Mouse (Mus musculus): ENCODE data around the gene 1700016H13Rik.

1700016H13Rik gene

DNA sequence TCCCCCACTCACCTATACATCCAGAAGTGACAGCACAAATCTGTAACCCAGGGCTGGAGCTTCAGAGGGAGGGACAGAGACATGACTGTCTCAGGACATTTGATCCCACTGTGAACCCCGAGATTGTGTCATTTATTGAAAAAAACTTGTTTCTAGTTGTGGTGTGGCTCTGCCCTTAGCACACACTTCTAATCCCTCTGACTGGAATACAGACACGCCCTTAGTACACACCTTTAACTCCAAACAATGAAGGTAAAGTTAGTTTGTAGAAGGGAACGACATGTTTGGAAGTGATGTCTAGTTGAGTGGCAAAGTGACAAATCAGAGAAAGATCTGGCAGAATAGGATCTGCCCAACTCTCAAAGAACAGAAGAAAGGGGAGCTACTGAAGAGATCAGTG is 16.0 kb upstream of the 1700016H13Rik start:
- no peak for DNase-seq

DNA sequence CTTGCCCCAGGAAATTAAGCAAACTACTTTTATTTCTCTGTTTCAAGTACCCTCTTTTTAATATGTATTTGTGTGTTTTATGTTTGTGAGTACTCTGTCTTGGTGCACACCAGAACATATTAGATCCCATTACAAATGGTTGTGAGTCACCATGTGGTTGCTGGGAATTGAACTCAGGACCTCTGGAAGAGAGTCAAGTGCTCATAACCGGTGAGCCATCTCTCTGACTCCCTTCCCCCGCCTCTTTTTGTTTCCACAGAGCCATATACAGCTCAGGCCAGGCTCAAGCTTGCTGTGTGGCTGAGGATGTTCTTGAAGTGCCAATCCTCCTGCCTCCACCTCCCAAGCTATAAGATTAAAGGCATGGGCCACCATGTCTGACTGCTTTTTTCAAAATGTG is 10.1 kb upstream of the 1700016H13Rik start:
- no peak for DNase-seq

DNA sequence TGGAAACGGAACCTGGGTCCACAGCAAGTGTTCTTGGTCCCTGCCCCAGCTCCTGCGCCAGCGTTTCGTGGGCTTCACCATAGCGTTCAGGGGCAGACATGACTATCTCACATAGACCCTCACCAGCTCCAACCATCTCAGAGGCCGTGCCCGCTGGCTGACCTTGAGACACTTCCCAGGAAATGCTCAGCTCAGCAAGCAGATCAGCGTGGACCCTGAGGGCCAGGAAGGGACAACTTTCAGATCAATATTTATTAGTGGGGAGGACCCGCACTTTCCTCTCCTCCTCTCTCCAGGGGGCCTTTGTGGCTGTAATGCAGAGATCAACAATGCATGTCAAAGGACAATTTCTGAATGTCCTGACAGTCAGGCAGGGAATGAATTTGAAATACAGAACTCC is 9.1 kb upstream of the 1700016H13Rik start:
- DNase-seq = no peak

DNA sequence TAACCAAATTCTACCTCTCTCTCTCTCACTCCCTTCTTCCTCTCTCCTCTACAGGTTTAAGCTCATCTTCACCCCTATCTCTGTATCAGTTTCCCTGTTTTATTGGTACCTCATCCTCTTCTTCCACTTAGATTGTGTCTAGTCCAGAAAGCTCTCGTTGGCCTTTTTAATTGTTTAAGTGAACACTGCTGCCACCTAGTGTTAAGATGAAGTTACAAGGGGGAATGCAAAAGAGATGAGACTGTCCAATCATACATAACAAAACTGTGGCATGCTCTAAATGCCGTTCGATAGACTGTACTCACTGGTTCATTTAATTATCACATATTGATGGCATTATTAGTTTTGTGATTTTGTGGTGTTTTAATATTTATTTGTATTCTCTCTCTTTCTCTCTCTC is 3.8 kb upstream of the 1700016H13Rik start:
- no peak for DNase-seq

DNA sequence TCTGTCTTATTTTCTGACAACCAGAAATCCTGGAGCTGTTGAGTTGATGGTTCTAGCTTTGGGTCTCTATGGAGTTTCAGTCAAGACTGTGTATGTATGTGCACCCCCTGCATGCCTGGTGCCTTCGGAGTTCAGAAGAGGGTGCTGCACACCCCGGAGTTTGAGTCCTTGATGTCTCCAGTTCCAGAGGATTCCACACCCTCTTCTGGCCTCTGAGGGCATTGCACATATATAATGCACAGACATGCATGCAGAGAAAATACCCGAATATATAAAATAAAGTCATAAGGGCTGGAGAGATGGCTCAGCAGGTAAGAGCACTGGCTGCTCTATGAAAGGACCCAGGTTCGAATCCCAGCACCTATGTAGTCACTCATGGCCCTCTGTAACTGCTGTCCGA is 3.1 kb upstream of the 1700016H13Rik start:
- DNase-seq = peak in 1 of 2 experiments; percentile 47

DNA sequence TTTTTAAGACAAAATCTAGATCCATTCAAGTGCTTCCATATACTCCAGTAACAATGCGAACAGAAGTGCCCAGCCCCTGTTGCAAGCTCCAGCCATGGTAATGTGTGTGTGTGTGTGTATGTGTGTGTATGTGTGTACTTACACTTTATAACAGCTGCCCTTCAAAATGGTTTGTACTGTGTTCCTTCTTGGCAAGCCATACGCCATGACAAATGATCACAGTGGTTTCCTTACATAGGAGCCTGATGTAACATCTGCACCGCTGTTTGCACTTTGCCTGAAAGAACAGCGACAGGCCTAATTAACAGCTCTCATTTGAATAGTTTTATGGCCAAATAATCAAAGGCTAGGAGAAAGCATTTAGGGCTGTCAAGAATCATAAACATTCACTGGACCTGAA is 1.0 kb downstream of the 1700016H13Rik start:
- no peak for DNase-seq

DNA sequence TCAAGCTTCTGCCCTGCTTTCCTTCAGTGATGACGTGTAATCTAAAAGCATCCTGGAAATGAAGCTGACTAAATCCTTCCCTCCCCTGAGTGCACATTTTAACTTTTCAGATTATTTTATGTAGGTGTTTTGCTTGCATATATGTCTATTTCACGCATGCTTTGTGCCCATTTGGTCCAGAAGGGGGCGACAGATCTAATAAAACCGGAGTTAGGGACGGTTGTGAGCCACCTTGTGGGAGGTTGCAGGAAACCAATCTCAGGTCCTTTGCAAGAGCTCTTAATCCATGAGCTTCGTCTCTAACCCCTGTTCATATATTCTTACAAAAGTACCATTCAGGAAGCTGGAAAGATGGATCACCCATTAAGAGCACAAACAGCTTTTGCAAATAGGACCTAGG is 1.6 kb downstream of the 1700016H13Rik start:
- DNase-seq = peak; percentile 36 to 62

DNA sequence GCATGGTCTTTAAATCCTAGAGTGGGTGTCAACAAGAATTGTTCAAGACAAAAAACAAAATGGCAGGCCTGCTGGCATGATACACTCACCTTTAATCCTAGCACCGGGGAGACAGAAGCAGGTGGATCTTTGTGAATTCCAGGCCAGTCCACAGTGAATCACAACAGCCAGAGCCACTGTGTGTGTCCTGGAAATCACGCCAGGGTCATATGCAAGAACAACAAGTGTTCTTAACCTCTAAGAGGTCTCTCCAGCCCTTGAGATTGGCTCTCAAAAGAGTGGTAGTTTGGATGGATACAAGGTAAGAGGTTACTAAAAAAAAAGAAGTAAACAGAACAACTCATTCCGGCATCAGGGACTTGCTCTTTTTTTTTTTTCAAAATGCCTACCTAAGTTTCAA is 8.5 kb downstream of the 1700016H13Rik start:
- no peak for DNase-seq

DNA sequence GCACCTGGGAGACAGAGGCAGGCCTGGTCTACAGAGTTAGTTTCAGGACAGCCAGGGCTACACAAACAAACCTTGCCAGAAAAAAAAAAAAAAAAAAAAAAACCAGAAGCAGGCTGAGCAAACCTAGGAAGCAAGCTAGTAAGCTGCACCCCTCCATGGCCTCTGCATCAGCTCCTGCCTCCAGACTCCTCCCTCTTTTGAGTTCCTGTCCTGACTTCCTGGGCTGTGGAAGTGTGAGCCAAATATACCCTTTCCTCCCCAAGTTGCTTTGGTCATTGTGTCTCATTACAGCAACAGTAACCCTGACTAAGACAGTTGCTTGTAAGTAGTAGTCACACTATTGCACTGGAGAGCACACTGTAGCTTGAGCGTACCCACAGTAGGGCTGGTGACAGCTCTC is 11.6 kb downstream of the 1700016H13Rik start:
- no peak for DNase-seq

DNA sequence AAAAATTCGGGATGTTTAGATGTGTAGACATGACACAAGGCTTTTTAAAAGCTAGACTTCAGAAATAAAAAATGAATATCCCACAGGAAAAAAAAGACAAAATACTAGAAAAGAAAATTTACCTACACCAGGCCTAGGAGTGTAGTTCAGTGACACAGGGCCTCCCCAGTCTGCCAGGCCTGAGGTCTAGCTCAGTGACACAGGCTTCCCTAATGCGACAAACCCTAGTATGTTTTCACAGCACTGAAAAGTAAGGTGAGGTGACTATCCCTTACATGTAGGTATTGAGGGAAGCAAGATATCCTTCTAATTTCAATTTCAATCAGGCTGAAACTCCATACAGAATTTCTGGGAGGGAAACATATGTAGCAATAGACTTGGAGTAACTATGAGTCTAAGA is 18.6 kb downstream of the 1700016H13Rik start:
- no peak for DNase-seq

DNA sequence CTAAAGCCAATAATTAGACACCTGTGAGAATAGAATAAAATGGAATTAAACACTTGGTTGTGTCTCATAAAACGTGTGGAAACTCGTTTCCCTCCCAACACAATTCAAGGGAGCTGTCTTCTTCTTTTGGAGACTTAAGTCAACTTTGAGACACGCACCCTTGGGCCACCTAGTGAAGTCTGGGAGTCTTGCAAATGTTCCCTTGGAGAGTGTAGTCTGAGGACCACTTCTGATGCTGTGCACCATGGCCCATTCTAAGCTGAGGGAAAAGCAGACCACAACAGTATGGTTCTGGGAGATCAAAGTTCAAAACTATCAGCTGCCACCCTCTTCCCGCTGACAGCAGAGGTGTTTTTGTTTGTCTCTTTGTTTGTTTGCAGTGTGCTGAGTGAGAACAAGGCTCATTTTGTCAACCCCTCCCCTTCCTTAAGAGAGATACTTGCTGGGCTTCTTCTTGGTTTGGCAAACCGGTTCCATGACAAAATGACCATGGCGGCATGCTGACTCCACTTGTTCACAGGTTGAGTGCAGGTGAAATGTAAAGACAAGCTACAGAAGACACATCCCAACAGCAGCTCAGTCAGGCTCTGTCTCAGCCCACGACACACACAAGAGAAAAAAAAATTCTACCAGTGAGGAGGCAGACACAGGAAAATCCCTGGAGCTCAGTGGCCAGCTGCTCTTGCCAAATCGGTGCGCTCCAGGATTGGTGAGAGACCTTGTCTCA is 25.8 kb downstream of the 1700016H13Rik start:
- DNase-seq = no peak

DNA sequence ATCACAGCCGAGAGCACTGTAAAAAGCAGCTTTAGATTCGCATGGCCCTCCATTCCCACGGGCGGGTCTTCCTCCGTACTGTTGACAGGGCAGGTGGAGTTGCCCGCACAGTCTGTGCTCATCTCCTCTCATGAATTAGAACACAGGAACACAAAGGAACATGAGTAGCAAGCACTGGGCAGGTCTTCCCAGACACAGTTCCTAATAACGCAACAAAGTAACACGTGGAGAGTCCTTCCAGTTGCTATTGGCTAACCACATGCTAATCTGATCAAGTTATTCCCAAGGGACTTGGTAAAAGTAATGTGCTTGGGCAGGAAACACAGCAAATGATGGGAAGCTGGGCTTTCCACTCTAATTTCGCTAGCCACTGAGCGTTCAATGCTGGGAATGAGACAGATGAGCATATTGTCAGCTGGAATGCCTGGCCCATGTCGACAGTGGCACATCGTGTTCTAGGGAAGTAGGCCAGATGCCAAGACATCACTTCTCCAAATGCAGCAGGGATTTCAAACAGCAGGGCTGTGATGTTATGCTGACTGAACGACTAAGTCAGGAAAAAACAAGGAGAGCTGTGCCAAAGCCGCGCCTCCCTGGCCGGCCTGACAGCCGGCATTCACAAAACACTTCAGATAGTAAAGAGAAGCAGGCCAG is 26.6 kb downstream of the 1700016H13Rik start, which contains the start of gene Slc10a6:
TSS of gene Slc10a6 (minus strand) at position 293 of the 654 bp plus-strand sequence.
- peak; percentile 75 to 93 for DNase-seq

DNA sequence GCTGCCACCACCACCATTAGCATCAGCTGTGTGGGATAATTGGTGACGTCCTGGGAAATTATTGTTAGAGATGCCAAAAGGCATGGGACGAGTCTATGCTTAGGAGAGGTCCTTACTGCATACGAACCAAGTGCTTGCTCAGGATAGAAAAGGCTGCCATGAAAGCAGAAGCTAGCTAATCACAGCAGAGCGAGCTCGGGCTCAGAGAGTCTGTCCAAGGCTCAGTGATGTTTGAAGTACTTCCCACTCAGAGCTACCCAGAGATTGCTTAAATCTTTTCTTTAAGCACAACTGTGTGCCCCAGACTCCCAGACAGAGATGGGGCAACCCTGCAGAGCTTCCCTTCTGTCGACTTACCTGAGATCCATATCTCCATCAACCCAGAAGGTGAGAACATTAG is 27.3 kb downstream of the 1700016H13Rik start:
- no peak for DNase-seq

DNA sequence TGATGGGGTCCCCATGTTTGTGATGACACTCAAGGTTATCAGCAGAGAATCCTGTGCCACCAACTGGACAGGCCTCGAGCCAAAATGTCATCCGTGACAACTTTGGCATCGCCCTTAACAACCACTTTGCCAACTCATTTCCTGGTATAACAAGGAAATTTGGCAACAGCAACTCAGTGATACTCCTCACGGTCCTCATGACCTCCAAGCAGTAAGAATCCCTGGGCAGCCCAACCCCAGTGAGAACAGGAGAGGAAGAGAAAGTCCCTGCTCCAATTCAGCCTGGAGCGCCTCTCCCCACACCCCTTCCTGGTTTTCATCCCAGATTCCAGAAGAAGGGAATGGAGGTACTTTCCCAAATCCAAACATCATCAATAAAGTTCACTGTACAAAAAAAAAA is 31.0 kb downstream of the 1700016H13Rik start:
- no peak for DNase-seq

DNA sequence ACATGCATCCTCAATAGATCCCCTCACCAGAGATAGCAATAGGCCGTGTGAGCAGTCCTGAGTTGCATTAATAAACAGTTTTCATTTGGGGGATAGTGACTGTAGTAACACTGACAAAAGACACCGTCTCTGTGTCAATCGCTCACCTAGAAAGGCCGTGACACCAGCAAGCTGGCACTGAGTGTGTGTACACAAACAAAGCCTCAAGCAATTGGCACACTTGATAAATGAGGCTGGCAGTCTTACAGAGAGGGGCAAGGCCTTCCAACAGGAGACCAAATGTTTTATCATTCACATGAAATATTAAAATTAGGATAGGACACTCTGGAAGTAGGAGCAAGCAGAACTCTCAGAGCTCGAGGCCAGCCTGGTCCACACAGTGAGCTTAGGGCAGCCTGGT is 33.5 kb downstream of the 1700016H13Rik start:
- DNase-seq = no peak

DNA sequence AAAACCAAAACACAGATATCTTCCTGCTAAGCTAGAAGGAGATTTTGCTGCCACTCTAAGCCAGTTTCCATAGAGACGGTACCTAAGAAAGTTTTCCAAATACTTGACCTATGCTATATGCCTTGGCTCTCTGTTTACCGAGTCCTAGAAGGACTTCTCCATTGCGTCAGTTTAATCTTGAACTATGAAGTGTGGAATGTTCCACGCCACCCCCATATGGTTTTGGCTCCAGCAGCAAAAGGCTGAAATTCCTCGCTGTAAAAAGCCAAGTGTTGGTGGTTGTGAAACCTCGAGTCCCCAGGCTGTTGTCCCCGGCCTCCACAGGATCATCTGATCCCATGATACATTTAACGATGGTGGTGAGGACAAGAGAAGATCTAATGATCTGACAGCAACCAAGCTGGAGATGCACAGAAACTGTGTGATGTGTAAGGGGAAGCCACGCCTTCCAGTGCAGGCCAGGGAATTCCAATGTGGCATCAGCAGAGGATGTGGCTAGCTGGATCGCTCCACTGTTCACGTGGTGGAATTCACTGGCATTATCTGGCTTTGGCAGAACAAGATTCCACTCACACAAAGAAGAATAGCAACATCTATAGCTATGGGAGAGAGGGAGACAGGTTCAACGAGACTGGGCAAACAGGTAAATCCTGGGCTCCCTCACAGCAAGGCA is 35.4 kb downstream of the 1700016H13Rik start:
- peak; percentile 79 to 89 for DNase-seq

DNA sequence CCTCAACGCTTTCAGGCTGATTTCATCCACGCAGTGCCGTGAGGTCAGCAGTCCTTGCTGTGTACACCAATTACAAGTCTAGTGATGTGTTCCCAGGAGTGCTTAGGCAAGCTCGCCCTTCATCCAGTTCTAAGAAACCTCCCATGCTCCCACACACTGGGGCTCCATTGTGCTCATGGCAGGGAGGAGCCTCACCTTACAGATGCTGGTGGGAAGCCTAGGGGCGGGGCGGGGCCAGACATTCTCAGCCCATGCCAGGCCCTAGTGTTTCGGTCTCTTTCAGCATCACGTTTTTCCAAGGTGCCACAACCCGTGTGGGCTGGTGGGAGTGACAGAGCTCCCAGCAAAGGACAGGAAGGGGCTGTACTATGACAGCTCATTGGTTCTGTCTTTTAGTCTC is 38.6 kb downstream of the 1700016H13Rik start:
- DNase-seq = no peak

DNA sequence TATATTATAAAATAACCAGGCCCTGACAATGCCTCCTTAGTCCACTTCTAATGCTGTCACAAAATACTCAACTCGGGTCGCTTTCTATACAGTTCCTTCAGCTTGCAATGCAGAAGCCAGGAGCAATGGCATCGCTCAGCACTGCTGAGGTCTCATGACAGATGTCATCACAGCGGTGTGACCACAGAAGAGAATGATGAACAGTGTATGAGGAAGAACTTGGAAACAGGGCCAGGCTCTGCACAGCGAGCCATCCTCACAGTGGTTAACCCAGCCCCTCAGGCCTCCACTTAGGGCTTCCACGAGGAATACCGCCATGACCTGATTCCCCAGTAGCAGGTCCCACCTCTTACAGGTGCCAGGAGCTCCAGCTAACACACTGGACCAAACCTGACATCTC is 41.5 kb downstream of the 1700016H13Rik start:
- DNase-seq = no peak

DNA sequence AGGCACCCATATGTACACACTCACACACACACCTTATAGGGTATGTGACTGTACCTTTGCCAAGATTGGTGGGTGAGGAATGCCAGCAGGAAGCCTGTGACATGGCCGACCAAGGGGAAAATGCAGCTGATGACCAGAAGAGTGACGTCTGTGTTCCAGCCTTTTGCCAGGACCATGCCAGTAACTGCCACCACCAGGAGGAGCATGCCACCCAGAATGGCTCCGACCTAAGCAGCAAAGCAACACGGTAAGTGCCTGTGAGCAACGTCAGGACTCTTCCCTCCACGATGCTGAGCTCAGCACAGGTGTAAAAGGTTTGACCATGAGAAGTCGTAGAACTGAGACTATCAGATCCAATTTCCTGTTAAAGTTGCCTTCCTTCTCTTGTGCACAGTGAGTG is 43.5 kb downstream of the 1700016H13Rik start:
- peak in 1 of 2 experiments; percentile 30 for DNase-seq

DNA sequence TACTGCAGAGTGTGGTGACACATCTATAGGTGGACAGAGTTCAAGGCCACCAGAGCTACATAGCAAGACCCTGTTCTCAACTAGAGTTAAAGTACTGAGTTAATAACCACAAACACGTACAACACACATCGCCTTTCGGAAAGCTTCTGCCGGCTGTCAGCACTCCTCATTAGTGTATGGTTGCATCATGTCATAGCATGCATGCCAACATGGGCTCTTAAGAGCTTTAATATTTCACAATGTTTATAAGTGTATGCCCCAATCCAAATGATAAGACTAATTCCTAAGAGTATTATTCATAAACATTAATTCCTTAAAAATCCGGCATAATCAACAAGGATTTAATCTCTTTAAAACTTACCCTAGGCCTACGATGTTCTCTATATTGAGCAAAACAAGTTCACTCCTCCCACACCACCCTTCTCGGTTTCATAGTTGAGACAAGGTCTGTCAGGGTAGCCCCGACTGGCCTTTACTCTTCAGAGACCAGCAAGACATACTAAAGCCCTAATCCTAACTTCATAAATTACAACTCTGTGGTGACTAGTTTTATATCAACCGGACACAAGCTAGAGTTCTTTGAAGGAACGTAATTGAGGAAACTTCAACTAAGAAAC is 44.8 kb downstream of the 1700016H13Rik start:
- DNase-seq = peak; percentile 36 to 66

DNA sequence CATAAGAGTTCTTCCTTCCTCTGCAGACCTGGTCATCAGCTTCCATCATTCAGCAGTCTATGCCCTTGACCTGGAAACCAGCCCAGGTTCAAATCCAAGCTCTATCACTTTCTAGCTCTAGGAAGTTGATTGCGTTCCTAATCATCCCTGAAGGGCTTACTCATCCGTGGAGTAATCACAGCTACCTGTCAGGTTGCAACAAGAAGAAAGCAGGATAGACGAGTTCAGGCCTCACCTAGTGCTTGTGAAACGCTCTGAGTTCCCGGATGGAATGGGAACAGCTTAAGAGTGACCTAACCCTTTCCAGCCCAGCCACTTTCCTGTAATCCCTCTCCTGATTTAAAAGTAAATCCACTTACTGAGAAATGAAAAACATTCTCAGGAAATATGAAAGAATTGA is 45.7 kb downstream of the 1700016H13Rik start:
- no peak for DNase-seq

DNA sequence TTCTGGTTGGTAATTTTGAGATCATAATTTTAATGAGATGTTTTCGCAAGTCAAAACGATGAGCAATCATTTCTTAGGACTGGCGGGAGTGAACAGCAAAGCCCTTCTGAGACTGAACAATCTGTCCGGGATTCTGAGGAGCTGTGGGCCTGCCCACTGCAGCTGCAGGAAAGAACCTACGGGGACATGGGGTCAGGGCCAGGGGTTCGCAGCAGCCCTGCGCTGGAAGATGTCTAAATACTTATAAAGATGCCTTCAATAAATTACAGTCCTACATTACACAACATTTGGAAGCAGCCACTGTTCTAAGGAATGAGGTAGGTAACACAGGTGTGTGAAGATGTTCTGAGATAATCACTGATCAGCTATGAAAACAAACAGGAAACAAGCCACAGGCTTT is 50.1 kb downstream of the 1700016H13Rik start:
- no peak for DNase-seq

DNA sequence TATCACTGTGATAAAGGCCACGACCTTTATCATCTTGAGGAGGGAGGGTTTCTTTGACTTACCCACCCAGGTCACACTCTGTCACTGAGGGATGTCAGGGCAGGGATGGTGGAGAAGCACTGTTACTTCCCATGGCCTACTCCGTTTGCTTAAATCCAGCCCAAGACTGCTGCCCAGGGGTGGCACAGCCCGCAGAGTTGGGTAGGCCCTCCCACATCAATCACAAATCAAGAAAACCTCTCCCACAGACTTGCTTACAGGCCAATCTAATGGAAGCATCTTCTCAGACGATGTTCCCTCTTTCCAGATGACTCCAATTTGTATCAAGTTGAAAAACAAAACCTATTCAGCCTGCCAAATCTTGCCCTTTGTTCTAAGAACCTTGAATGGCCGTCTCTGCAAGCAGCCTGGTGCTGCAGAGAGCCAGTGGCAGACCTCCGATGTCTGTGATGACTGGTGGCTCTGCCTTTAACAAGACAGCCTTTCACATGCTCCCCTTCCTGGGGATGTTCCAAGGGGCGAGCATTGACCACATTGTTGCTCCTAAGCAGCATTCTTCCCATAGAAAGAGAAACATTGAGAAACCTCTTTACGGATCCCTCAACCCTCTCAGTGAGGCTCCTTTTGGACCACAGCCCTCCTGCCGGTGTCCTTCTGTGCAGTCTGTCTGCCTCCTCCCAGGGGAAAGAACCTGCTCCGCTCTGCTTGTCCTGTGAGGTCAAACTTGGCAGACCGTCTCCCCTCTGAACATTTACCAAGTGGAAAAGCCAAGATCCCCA is 52.5 kb downstream of the 1700016H13Rik start:
- DNase-seq = no peak
